Mouse (Mus musculus) c-Kit-negative CD71-positive TER-119-positive erythroid progenitor cells, embryonic 14.5 days (primary cell): ENCODE results near the gene Fam20a.

Experiments used
- DNase-seq: peaks from one replicate; pipeline ENCODE4 v3.0.0-alpha.2; 2013; ENCODE audit warnings: low read depth, low spot score

The Fam20a gene

DNA sequence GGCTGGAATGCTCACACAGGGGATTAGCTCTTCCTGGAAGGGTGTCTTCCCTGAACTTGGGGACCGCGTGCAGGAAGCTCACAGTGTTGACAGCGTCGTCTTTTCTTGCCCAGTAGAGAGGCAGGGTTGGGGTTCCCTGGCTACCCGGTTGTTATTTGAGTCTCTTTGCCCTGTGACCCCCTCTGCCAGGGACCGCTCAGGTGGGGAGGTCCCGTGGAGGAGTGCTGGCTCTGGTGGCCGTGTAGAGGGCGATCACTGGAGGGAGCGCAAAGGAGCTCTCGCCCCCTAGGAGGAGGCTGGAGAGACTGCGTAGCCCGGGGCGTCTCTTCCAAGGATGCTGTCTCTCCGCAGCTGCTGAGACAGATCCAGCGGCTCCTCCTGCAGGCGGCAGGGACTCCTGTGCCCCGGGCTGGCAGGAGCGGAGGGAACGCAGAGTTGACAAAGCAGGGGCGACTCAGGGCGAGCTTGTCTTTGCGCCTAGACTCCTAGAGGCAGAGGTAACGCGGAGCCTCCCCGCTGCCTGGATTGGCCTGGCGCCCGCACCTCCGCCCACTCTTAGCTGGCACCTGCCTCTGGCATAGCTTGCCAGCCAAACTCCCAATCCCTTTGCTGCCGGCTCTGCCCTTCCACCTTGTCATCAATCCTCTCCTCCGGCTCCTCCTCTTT lies at the start of gene Fam20a:
Fam20a (minus strand) TSS at position 499 of the 666 bp plus-strand sequence.
- no peak for DNase-seq

GRCm38 (mm10) chr11:109771381-109771780 lies 49.3 kb upstream of the Fam20a start:
- no peak for DNase-seq

DNA sequence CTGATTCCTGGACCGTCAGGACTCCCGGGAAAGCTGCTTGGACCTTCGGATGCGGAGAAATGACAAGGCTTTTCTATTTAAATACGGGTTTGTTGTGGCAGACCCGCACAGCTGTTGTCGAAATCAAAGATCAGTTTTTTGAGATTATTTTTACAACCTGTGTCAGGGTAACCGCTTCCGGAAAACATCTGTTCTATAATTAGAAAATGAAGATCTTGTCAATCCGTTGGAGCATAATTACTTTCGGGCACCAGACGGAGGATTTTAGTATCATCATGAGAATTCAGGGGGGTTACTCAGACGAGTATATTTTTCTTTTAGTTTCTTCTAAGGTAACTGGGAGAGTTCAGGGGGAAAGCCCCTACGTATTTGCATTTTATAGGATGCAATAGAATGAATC lies 48.1 kb upstream of the Fam20a start:
- no peak for DNase-seq

GRCm38 (mm10) chr11:109769091-109769490 lies 47.0 kb upstream of the Fam20a start:
- no peak for DNase-seq

DNA sequence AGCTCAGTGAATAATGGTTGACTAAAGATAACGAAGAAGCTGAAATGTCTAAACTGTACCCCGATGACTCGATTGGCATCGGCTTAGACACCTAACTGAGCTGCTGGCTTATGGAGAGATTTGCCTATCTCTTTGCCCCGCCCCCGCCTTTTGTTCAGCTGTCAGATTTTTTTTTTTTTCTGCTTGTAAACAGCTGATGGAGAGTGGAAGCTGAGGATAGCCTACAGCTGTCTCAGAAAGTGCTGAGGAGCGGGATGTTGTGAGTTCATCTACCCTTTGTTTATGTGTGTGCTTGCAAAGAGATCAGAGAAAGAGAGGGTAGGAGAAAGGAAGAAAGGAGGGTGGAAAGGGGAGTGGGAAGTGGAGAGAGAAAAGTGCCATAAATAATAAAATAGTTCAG lies 38.0 kb upstream of the Fam20a start:
- DNase-seq = no peak

DNA sequence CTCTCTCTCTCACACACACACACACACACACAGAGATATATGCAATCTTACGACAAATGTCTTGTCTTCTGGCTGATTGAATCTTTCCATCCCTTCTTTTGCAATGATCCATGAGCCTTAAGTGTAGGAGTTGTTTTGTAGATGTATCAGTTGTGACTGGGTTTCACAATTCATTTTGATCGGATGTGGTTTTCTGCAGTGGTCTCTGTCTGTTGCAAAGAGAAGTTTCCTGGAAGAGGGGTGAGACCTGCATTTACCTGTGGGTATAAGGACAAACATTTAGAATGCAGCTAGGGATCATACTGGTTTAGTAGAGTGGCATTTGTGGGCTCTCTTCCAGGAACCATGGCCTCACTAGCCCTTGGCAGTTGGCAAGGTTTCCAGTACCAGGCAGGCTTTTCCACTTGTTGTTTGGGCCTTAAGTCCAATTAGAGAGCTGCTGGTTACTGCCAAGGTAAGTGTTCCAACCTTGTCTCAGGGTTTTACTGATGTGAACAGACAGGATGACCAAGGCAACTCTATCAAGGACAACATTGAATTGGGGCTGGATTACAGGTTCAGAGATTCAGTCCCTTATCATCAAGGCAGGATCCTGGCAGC lies 36.6 kb upstream of the Fam20a start:
- no peak for DNase-seq

GRCm38 (mm10) chr11:109754105-109754602 lies 32.1 kb upstream of the Fam20a start:
- DNase-seq = no peak

DNA sequence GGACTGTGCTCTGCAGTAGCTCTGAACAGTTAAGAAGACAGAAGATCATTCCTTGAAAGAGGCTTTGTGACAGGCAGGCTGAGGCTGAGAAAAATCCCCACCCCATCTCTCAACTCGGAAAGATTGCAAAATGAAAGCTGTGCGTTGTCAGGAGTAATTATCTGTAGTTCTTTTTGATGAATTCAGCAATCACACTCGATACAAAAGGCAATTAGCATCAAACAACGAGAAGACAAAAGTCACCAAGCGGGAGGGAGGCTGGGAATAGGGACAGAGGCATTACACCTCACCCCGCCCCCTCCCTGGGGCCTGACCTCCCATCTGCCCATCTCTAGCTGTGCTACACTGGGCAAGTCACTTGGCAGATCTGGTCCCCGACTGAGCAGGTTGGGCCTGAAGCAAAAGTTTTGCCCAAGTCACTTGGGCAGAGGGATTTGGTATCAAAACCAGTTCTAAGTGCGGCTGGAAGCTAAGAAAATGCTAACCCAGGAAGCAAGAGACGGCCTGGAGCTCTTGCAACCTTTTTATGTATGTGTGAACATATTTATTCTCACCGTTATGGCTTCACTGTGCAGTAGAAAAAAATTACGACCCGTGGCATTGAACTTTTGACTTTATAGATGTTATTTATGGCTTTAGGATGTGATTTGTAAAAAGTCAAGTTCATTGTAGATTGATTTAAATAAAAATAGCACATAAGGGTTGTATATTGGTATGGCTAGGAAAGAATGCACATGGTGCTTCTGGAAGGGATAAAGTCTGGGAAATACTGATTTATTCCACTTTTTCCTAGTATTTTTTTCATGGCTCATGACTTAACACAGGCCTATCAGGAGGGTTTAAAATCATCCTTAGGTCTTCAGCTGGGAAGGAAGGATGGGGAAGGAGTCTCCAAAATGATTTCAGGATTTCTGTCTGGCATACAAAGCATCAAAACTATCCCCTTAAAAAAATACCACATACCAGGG lies 29.8 kb upstream of the Fam20a start:
- no peak for DNase-seq

- DNase-seq = no peak
Observed at GRCm38 (mm10) chr11:109745210-109745609, 23.1 kb upstream of the Fam20a start.

DNA sequence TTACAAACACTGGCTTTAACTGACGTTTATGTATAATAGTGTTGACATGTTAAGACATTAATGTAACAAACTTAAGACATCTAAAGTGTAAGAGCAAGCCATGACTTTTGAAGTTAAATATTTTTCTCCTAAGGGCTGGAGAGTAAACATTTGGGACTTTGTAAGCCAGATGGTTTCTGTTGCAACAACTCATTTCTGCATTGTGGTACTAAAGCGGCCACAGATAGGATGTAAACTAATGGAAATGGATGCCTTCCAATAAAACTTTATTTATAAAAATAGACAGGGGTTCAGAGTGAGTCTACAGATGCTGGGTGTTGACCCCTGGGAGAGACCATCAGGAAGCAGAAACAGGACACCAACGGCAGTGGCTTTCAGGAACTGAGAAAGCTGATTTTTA lies 15.9 kb upstream of the Fam20a start:
- DNase-seq = no peak

DNA sequence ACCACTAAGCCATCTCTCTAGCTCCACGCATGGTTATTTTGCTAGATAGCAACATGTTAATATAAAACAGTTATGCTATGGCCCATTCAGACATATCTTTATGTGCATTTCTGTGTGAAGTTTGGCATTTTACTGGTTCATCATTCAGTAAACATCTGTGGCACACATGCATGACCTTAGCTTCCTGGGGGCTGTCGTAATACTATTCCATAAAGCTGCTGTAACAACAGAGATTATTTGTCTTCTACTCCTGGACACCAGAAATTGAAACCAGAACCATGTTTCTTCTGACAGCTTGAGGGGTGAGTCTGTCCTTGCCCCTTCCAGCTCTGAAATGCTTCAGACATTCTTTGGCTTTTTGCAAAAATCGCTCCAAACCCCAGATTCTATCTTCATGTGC lies 14.3 kb upstream of the Fam20a start:
- no peak for DNase-seq

- no peak for DNase-seq
Observed at GRCm38 (mm10) chr11:109734341-109734740, 12.3 kb upstream of the Fam20a start.

- DNase-seq = no peak
Observed at GRCm38 (mm10) chr11:109732726-109733438, 10.8 kb upstream of the Fam20a start.

DNA sequence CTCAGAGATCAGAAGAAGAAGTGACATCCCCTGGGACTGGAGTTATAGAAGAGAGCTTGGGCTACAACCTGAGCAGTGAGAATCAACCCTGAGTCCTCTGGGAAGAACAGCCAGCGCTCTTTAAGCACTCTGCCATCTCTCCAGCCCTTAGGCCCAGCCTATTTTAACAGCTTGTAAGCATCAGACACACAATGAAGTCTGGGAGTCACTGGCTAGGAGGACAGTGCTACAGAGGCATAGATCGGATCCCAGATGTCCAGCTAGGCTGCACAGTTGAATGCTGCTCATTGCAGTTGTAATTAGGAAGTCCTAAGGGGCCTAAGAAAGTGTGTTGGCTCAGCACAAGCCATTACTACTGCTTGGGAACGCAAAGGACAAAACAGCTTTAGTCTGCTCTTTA lies 6.3 kb upstream of the Fam20a start:
- no peak for DNase-seq

GRCm38 (mm10) chr11:109722711-109723110 lies 632 bp upstream of the Fam20a start:
- DNase-seq = no peak

DNA sequence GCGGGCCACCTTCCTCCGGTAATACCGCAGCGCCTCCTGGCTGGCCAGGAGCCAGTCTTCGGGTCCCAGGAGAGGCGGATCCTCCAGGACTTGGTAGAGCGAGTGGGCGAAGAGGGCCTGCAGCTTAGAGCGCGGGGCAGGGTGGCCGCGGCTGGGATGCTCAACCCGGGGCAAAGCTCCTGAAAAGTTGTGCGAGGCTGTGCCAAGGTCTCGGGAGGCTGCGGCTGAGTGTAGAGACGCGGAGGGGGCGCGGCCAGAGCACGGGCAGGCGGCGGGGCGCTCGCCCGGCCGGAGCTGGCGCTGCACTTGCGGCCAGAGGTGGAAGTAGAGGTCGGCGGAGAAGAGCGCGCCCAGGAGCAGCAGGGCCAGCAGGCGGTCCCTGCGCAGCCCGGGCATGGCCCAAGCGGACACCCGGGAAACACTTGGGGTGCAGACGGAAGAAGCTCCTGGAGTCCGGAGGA lies 729 bp downstream of the Fam20a start:
- DNase-seq = no peak

DNA sequence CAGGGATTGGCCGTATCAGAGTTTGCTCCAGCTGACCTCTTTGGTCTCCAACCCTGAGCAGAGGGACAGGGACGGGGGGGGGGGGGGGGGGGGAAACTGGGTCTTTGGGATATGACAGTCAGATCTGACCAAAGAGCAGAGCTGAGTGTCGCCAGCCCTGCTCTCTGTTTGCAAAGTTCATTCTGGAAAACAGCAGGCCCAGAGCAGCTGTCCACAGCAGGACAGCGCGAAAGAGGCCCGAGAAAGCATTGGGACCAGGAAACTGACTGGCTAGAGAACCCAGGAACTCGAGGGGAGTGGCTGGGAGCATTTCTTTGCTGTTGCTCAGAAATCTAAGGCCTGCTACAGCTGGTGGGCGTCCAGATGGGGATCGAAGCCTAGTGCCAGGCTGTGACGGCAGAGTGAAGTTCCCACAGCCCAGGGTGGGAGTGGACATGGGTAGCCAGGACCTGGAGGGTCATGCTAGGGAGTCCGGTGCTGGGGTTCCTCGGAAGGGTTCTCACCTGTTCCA lies 1.2 kb downstream of the Fam20a start:
- DNase-seq = no peak

GRCm38 (mm10) chr11:109719399-109719798 lies 2.7 kb downstream of the Fam20a start:
- no peak for DNase-seq

DNA sequence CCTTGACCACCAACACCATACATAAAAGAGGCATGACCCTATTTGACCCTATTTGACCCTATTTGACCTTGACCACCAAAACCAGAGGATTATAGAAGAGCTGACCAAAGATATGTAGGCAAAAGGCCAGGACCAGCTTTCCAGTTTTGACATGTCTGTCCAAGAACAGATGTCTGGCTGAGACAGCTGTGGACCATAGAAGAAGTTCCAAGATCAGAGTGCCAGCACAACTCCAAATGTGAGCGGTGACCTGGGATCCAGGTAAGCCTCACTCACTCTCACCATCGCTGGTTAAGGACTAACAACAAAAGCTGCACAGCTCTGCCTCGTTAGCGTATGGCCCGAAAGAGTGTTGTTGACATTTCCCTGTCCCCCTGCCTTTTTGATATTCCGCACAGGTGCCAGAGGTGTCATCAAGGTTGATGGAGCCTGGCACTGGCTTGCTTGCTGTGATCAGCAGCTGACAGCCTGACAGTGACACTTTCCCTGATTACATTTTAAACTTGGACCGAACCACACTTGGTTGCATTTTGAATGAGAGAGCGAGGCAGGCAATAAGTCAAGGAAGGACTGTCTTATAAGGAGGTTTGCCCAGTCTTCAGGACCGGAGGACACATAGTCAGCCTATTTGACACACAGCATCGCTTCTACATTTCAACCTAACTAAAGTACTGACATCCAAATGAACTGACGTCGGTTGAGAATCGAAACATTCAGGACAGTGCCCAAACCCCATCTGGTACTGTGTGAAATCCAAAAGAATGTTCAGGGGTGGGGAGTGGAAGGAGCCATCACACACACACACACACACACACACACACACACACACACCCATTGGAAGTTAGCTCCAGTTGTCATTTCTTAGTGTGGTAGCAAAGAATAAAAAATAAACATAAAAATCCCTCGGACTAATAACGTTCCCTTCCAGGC lies 3.8 kb downstream of the Fam20a start:
- no peak for DNase-seq

DNA sequence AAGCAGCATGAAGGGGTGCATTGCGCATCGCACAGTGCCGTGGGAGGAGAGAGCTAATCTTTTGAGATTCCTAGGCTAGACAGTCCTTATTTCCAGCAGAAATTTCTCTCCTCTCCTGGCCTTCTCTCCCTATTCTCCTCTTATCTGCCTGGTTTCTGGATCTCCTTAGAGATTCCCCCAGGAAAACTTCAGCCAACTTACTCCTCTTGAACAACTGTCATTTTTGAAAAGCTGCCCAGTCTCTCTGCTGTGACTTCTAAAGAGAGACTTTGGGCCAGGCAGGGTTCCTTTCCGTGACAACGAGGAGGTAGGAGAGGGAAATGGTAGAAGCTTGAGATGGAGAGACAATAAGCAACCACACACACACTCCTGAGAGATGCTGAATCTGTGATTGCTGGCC lies 4.6 kb downstream of the Fam20a start:
- no peak for DNase-seq
